Mouse (Mus musculus): ENCODE results near the gene Etnppl. TPM values are rescaled to one million over a fixed set of nuclear protein-coding genes. Genes with fewer than 3 reads are reported as not detected.

Gene Etnppl
- polyA plus RNA-seq, 1 experiment from 2014 or later = not detected

DNA sequence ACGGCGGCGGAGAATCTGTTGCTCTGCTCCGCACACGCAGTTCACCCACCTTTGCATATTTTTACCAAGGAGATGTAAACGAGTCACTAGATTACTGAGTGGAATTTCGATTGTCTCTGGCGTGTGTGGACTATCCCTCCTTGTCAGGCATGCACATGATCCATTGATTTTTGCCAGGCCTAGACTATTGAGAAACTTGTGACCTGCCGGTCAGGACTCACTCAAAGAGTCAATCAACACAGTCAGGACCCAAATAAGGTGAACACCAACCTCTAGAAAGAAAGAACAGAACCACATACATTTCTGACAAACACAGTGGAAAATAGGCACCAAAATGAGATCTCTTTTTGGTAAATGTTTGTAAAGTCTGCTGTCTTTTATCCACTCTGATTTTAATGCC lies 2.8 kb upstream of the Etnppl start:
- WGBS = 89% methylated on average over 9 of the region's 9 CpGs

GRCm38 (mm10) chr3:130615625-130616024 lies 1.6 kb upstream of the Etnppl start:
- no peak overlapping the region for H3K4me3 ChIP-seq (replicated peaks)
- H3K9me3 ChIP-seq = no peaks in the 10 kb centered on the region
- no peak for ATAC-seq (ENCODE audit: low FRiP score)
- 64% methylated on average over 8 of the region's 8 CpGs for WGBS
- no peaks in the 10 kb centered on the region for H3K36me3 ChIP-seq (replicated peaks)
- H3K9ac ChIP-seq = no peak overlapping the region
- H3K4me1 ChIP-seq = peaks cover 7% of the 10 kb centered on the region
- H3K4me2 ChIP-seq = no peak overlapping the region
- H3K27me3 ChIP-seq = no peaks in the 10 kb centered on the region; the same call in none of the 2 replicates
- no peak overlapping the region for H3K27ac ChIP-seq

More for the DNA sequence above, 2.8 kb upstream of the Etnppl start:
- no peak overlapping the region for H3K4me3 ChIP-seq (replicated peaks)
- H3K4me1 ChIP-seq = peaks cover 7% of the 10 kb centered on the region
- H3K27me3 ChIP-seq = no peaks in the 10 kb centered on the region; the same call in none of the 2 replicates
- H3K36me3 ChIP-seq (replicated peaks) = no peaks in the 10 kb centered on the region
- H3K4me2 ChIP-seq = no peak overlapping the region
- no peak overlapping the region for H3K9ac ChIP-seq
- no peak for ATAC-seq (ENCODE audit: low FRiP score)
- H3K9me3 ChIP-seq = no peaks in the 10 kb centered on the region
- H3K27ac ChIP-seq = no peak overlapping the region

DNA sequence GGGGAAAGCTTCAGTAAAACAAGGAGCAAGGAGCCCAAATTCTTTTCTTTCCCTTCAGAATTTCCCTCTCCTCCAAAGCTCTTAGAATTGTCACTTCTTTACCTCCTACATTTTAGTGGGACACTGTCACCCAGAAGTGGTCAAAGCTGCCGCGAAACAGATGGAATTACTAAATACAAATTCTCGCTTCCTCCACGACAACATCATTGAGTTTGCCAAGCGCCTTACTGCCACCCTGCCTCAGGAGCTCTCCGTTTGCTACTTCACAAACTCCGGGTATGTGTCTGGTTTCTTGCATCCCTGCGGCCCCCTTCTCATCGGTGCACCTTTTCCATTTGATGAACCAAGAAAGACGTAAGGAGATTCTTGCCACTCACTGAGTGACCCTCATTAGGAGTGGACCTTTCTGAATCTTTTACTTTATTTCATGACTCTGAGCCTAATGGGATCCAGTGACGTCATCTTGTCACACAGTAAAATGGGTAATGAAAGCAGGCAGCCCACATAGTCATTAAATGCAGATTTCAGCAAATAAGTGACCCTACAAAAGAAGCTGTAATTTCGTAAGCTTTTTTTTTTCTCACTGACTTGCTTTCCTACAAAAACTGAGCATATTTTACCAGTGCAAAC lies 3.4 kb downstream of the Etnppl start:
- Histone ChIP-seq H3K4me1 (peaks cover 7% of the 10 kb centered on the region), H3K4me2 (no peak overlapping the region), H3K27ac (no peak overlapping the region), H3K27me3 (no peaks in the 10 kb centered on the region; the same call in none of the 2 replicates), H3K4me3 (replicated peaks) (no peak overlapping the region), H3K9ac (no peak overlapping the region), H3K36me3 (replicated peaks) (no peaks in the 10 kb centered on the region), H3K9me3 (no peaks in the 10 kb centered on the region)
- no peak for ATAC-seq (ENCODE audit: low FRiP score)
- WGBS = 63% methylated on average over 12 of the region's 12 CpGs

DNA sequence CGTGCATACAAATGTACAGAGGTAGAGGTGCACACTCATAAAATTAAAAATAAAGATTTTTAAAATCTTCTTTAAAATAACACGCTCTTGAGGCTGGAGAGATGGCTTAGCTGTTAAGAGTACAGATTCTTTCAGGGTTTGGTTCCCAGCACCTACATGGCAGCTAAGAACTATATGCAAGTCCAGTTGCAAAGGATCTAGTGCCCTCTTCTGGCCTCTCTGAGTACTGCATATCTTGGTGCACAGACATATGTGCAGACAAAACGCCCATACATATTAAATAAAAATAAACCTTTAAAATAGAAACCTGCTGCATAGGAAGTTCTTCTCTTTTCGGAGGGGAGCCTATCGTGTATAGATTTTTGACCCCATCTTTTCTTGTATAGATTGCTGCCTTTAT lies 11.1 kb downstream of the Etnppl start:
- no peak overlapping the region for H3K4me3 ChIP-seq (replicated peaks)
- H3K27me3 ChIP-seq = no peaks in the 10 kb centered on the region
- H3K9ac ChIP-seq = no peak overlapping the region
- WGBS = 91% methylated on average over 5 of the region's 5 CpGs
- no peaks in the 10 kb centered on the region for H3K4me1 ChIP-seq
- peaks cover 5% of the 10 kb centered on the region for H3K9me3 ChIP-seq
- H3K4me2 ChIP-seq = no peak overlapping the region
- H3K36me3 ChIP-seq (replicated peaks) = no peaks in the 10 kb centered on the region
- no peak overlapping the region for H3K27ac ChIP-seq
- ATAC-seq (ENCODE audit: low FRiP score) = no peak

- H3K4me1 ChIP-seq = no peaks in the 10 kb centered on the region
- H3K36me3 ChIP-seq (replicated peaks) = no peaks in the 10 kb centered on the region
- no peak overlapping the region for H3K4me3 ChIP-seq (replicated peaks)
- 80% methylated on average over 5 of the region's 5 CpGs for WGBS
- no peak for ATAC-seq (ENCODE audit: low FRiP score)
- no peak overlapping the region for H3K4me2 ChIP-seq
- H3K9ac ChIP-seq = no peak overlapping the region
- H3K27me3 ChIP-seq = no peaks in the 10 kb centered on the region
- H3K9me3 ChIP-seq = no peaks in the 10 kb centered on the region
- no peak overlapping the region for H3K27ac ChIP-seq
These were observed 16.6 kb downstream of the Etnppl start for GRCm38 (mm10) chr3:130633859-130634258.

DNA sequence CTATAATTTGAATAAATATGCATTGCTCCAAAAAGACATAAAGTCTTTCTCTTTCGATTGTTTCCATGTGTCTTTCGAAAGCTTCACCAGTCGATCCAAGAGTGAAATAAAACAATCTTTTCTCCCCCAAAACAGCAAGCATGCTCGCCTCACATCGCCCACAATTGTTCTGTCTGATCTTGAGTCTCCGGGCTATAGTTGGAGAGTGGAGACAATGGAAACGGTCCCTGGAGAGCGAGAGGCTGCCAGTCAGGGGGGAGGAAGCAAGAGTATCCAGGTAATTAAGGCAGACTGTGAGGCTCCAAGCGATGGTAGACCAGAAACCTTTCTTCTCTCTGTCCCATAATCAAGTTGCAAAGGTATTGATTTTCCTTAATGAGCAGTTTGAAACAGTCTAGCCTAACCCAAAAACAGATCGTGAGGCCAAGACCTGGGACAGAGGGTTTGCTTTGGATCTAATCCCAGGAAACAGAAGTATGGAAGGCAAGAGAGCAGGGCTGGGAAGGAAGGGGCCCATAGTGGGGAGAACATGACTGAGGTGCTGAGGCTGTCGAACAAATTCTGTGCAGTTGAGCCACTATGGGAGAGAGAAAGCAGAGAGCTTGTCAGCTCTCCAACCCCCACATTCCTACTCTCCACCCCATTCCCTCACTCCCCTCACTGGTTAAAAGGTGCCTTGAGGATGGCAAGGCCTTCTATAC lies 29.0 kb downstream of the Etnppl start:
- no peaks in the 10 kb centered on the region for H3K27me3 ChIP-seq
- H3K4me3 ChIP-seq (replicated peaks) = no peak overlapping the region
- ATAC-seq (ENCODE audit: low FRiP score) = no peak
- no peak overlapping the region for H3K4me2 ChIP-seq
- H3K9me3 ChIP-seq = no peaks in the 10 kb centered on the region
- no peak overlapping the region for H3K9ac ChIP-seq
- H3K27ac ChIP-seq = no peak overlapping the region
- 0 out of 2 replicates have a peak, but pooled peaks cover 4% of the 10 kb centered on the region for H3K4me1 ChIP-seq
- 64% methylated on average over 11 of the region's 11 CpGs for WGBS
- no peaks in the 10 kb centered on the region for H3K36me3 ChIP-seq (replicated peaks)

DNA sequence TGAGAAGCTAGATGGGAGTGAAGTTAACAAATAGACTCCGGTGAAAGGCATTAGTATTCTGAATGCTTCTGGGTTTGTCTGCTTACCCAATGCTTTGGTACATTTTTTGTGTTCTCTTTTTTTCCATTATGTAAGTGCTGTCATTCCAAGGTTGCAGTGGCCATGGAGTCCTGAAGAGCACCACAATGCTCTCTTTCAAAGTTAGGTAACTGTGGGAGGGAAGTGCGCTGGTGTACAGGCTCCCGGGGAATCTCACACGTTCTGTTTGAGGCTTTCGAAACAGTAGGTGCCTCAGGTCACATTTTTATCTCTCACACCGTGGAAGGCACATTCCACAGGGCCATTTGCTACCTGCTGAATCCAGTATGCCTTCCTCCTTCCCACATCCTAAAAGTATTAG lies 32.3 kb downstream of the Etnppl start:
- H3K4me3 ChIP-seq (replicated peaks) = no peak overlapping the region
- H3K9me3 ChIP-seq = no peaks in the 10 kb centered on the region
- no peak overlapping the region for H3K27ac ChIP-seq
- H3K27me3 ChIP-seq = no peaks in the 10 kb centered on the region
- ATAC-seq (ENCODE audit: low FRiP score) = no peak
- no peak overlapping the region for H3K4me2 ChIP-seq
- no peak overlapping the region for H3K9ac ChIP-seq
- H3K4me1 ChIP-seq = 0 out of 2 replicates have a peak, but pooled peaks cover 4% of the 10 kb centered on the region
- no peaks in the 10 kb centered on the region for H3K36me3 ChIP-seq (replicated peaks)
- 55% methylated on average over 6 of the region's 6 CpGs for WGBS

DNA sequence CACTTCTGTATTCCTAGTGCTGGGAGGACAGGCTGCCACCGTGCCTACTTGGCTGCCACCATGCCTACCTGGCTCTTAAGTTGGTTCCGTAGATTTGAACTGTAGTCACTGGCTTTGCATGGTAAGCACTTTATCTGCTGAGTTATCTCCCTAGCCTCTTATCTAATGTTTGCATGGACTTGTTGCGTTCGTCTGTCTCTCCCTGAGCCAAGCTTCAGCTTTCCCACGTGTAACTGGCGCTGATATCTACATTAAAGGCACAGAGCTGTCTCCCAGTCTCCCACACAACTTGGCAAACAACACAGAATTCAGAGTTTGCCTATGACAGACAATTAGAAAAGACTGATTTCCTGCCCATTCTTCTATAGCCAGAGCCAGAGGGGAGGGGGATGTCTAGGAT lies 43.4 kb downstream of the Etnppl start:
- Histone ChIP-seq H3K4me1 (no peaks in the 10 kb centered on the region), H3K27me3 (no peaks in the 10 kb centered on the region), H3K36me3 (replicated peaks) (no peaks in the 10 kb centered on the region), H3K9me3 (no peaks in the 10 kb centered on the region), H3K4me3 (replicated peaks) (no peak overlapping the region), H3K27ac (no peak overlapping the region), H3K9ac (no peak overlapping the region), H3K4me2 (no peak overlapping the region)
- WGBS = 90% methylated on average over 6 of the region's 6 CpGs
- ATAC-seq (ENCODE audit: low FRiP score) = no peak

DNA sequence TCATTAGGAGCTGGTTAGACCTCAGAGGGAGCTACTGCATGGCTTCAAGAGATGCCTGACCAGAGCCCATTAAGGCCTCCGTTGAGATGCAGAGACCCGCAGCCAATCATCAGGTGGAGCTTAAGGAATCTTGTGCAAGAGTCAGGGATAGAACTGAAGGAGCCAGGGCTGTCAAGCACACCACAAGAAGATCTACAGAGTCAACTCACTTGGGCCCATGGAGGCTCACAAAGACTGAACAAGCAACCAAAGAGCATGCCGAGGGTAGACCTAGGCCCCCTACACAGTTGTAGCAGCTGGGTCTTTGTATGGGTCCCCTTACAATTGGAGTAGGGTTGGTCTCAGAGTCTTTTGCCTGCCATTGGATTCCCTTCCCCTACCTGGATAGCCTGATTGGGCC lies 45.2 kb downstream of the Etnppl start:
- H3K36me3 ChIP-seq (replicated peaks) = no peaks in the 10 kb centered on the region
- H3K4me3 ChIP-seq (replicated peaks) = no peak overlapping the region
- no peaks in the 10 kb centered on the region for H3K4me1 ChIP-seq
- H3K27me3 ChIP-seq = no peaks in the 10 kb centered on the region
- no peak for ATAC-seq (ENCODE audit: low FRiP score)
- H3K9ac ChIP-seq = no peak overlapping the region
- no peak overlapping the region for H3K4me2 ChIP-seq
- H3K9me3 ChIP-seq = no peaks in the 10 kb centered on the region
- H3K27ac ChIP-seq = no peak overlapping the region
- WGBS = 94% methylated on average over 3 of the region's 3 CpGs

DNA sequence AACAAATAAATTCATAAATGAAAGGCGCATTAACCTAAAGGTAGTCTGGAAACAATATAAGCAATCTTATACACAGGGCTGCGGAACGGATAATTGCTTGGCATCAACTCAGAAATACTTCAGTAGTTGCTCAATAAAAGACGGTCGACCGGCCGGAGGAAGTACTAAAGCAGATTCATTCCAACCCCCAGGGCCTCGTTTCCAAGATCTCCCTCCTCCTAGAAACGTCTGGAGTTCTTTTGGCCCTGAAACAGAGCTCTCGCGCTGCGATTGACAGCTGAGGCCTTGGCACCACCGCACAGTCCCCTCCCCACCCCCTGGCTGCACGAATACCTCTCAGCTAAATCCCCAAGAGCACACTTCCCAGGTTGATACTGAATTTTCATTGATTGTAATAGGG lies 54.0 kb downstream of the Etnppl start:
- no peak overlapping the region for H3K27ac ChIP-seq
- no peaks in the 10 kb centered on the region for H3K27me3 ChIP-seq
- no peak overlapping the region for H3K4me2 ChIP-seq
- no peak overlapping the region for H3K4me3 ChIP-seq (replicated peaks)
- no peak overlapping the region for H3K9ac ChIP-seq
- WGBS = 63% methylated on average over 14 of the region's 14 CpGs
- no peaks in the 10 kb centered on the region for H3K36me3 ChIP-seq (replicated peaks)
- no peaks in the 10 kb centered on the region for H3K4me1 ChIP-seq
- no peak for ATAC-seq (ENCODE audit: low FRiP score)
- H3K9me3 ChIP-seq = no peaks in the 10 kb centered on the region

DNA sequence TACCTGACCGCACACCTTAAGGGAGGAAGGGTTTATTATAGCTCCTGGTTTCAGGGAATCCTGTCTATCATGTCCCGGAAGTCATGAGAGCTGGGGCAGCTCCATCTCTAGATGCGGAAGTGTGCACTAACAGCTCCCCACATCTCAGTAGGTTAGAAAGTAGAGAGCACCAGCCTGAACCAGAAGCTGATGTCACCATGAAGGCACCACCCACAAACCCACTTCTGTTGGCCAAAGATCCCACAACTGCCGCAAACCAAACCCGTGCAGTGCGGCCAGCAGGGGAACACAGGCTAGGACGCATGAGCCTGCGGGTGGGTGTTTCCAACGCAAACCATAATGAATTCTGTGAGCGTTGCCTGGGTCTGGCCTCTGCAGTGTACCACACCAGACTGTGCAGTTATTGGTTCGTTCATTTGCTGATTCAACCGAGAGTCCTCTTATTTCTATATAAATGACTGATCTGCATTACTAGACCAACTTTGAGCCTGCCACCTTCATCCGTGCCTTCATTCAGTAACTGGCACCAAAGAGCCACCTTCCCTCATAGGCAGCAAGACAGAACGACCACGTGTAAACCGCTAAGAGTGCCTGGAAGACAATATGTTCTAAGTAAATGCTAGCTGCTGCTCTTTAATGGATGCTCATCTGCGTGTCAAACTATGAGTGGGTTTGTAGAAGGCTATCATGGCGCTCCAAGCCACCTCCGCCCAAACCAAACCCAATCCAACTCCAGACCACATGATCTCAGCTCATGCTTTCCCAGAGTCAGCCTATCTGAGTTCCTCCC lies 60.6 kb downstream of the Etnppl start:
- WGBS = 94% methylated on average over 19 of the region's 19 CpGs
- no peaks in the 10 kb centered on the region for H3K9me3 ChIP-seq
- no peaks in the 10 kb centered on the region for H3K4me1 ChIP-seq
- H3K9ac ChIP-seq = no peak overlapping the region
- H3K27ac ChIP-seq = no peak overlapping the region
- no peak overlapping the region for H3K4me3 ChIP-seq (replicated peaks)
- H3K36me3 ChIP-seq (replicated peaks) = no peaks in the 10 kb centered on the region
- no peaks in the 10 kb centered on the region for H3K27me3 ChIP-seq
- no peak for ATAC-seq (ENCODE audit: low FRiP score)
- H3K4me2 ChIP-seq = no peak overlapping the region

GRCm38 (mm10) chr3:130681226-130681625 lies 64.0 kb downstream of the Etnppl start:
- Histone ChIP-seq H3K27ac (no peak overlapping the region), H3K4me1 (no peaks in the 10 kb centered on the region), H3K9ac (no peak overlapping the region), H3K4me3 (replicated peaks) (no peak overlapping the region), H3K4me2 (no peak overlapping the region), H3K27me3 (no peaks in the 10 kb centered on the region), H3K9me3 (no peaks in the 10 kb centered on the region), H3K36me3 (replicated peaks) (no peaks in the 10 kb centered on the region)
- no peak for ATAC-seq (ENCODE audit: low FRiP score)
- WGBS = 95% methylated on average over 2 of the region's 2 CpGs

Measured in forebrain, embryonic 12.5 days (tissue).